Mouse (Mus musculus): ENCODE measurements around the gene Fgfr2.
"Not testable (repeated sequence)": the region's sequence is repeated elsewhere in the genome, so short reads cannot be mapped to it uniquely, and the experiment has no call there.

Fgfr2 gene

DNA sequence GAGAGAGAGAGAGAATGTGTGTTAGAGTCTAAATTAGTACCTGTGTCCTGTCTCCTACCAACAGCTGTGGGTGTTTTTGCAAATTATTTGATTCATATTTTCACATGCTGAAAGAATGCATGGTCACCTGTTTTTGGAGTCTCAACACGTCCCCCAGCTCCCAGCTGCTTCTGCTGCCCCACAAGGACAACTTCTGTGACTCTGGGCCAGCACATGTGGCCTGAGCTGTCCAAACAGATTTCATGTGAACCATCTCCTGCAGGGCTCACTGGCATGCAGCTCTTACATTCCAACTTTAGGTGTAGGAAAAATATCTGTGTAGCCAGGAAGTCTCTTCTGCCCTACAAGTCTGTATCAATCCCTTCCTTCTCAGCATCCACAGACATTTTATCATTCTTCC, 2494.5 kb downstream of the Fgfr2 start:
- no peak for DNase-seq (ENCODE audit: low spot score)

DNA sequence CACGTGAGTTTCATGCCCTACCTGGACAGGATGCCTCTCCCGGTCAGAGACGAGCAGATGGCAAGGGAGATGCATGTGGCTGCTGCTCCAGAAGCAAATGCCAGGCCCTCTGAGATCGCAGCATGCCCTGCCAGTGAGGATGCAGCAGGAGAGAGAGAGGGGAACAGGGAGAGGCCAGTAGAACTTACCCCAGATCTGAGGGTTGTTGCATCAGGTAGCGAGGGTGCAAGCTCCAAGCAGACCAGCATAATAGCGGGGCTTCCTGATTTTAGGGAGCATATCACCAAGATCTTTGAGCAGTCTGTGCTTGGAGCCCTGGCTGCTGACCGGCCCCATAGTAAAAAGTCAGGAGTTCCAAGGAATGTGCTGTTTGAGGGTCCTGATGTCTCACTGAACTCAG, 2497.8 kb downstream of the Fgfr2 start:
- DNase-seq (ENCODE audit: low spot score) = no peak

DNA sequence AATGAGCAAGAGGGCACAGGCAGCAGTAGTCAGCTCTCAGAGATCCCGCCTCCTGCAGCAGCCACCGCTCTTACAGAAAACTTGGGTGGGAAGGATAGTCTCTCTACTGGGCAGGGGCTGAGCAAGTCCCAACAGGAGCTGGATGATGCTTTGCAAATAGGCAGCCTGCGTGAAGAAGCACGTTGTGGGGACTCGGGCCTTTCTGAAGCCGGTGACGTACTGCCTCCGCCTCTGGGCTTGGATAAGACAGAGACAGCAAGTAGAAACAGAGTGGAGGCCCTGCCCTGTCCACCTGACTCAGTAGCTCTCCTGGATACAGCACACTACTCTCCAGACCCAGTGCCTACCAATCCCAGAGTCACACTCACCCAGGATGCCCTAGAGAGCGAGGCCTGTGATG, 2498.9 kb downstream of the Fgfr2 start:
- DNase-seq (ENCODE audit: low spot score) = no peak

DNA sequence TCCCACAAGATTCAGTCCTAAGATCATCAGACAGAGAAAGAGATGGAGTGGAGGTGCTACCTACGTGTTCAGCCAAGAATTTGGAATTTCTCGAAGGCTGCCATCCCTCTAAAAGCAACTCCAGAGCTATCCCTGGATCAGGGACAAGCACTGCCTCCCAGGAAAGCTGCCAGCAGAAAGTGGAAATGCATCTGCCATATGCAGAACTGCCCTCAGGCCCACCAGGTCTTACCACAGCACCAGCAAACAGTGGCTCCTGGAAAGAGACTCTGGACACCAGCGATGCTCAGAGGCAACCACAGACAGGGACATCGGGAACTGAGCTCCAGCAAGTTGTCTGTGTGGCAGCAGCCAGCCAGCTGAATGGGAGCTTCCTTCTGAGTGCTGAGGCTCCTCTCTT, 2500.8 kb downstream of the Fgfr2 start:
- DNase-seq (ENCODE audit: low spot score) = no peak

DNA sequence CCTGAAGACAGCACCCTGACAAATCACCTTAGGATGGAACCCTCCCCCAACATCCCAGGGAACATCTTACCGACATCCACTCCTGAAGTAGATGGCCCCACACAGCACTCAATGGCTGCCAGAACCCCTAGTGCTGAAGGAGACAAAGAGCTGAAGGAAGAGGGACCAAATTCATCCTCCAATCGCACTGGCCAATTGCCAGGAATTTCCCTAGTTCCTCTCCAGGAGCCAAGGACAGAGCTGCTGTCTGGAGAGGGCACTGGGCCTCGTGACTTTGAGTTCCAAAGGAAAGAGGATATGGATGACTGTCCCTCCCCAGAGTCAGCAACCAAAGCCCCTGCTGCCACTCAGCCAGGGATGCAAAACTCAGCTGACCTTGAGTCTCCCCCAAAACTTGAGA, 2501.2 kb downstream of the Fgfr2 start:
- DNase-seq (ENCODE audit: low spot score) = no peak

DNA sequence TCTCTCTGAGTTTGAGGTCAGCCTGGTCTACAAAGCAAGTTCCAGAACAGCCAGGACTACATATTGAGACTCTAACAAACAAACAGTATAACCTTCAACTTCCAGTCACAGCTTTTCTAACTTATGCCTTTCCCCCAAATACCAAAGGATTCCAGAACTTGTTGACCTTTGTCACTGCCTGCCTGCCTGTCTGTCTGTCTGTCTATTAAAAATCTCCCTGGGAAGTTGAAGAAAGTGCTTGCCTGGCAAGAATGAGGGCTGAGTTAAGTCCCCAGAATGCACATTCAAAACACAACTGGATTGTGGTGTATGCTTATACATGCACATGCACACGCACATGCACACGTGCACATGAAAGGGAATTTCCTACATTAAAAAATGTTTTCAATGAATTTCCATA, 2502.1 kb downstream of the Fgfr2 start:
- DNase-seq (ENCODE audit: low spot score) = no peak

DNA sequence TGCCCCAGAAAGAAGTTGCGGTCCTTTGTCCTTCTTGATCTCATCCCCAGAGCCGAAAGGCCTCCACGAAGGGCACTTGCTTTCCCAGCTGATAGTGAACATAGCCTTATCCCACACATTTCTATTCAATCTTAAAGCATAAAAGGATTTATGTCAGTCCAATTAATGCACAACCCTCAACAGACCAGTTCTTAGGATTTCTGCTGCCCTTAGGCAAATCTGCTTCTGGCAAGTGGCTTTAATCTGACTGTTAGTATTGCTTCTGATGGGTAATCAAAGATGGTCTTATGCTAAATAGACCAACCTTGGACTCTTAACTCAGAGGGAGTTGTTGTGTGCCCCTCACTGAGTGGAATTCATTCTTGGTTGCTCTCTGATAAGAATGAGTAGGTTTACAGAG, 2505.6 kb downstream of the Fgfr2 start:
- DNase-seq (ENCODE audit: low spot score) = no peak

DNA sequence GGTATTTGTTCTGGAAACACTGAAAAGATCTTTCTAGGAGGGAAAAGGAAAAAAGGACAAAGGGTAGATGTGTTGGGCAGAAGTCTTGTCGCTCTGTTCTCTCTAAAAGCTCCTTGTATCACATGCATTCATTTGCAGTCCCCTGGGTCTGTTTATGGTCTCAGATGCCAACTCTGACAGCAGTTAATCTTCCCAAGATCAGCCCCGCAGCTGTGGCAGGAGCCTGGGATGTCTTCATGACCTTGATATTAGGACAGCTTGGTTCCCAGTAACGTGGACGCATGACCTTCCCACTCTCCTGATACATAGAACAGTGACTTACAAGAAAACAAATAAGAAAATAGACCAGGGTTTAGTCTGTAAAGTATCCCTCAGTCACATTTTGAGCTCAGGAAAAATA, 2509.2 kb downstream of the Fgfr2 start:
- DNase-seq (ENCODE audit: low spot score) = no peak

DNA sequence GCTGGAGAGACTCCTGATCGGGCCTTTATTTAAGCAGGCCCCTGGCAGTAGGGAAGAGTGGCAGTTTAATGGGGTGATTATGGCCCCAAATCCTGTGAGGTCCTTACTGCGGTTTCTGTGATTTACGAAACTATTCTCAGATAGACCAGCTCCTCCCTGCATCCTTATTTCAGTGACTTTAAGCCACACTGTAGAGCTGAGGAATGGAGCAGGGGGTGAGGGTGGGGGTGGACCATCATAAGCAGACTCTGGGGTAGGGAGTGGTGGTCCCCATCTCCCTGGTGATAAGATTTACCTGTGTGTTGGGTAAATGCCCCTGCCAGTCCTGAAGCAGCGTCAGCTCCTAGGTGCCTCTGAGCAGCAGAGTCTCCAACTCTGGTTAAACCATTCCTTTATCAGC, 2516.2 kb downstream of the Fgfr2 start:
- no peak for DNase-seq (ENCODE audit: low spot score)

DNA sequence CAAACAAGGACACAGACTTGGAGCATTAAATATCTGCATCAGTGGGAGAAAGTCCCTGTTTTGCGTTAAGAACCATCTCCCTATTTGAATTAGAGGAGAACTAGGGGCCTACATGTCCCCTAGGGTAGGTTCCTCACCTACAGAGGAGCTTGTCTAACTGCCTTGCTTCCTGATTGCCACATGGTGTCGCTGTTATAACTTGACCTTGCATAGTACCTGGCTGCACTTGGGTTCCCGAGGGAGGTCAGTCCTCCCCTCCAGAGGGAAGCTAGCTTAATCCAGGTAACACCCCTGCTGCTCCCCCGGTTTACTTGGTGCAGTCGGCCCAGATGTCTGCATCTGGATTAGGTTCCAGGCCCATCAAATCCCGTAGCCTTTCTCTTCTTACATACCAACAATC, 2518.0 kb downstream of the Fgfr2 start:
- peak; percentile 26 for DNase-seq (ENCODE audit: low spot score)

DNA sequence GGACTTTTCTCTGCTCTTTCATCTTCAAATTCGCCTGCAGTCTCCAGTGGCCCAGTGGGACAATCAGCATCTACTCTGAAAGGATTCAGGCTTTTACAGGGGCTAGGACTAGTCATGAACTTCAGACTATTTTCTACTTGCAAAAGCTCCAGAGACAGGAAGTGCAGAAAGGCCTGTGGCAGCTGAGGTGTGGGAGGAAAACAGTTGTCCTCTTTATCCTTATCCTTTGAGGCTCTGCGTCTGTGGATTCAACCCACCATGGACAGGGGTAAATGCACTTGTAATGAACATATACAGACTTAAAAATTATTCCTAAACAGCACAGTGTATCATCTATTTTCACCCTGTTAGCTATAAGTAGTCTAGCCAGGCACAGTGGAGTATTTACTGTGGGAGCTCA, 2518.8 kb downstream of the Fgfr2 start:
- DNase-seq (ENCODE audit: low spot score) = no peak

DNA sequence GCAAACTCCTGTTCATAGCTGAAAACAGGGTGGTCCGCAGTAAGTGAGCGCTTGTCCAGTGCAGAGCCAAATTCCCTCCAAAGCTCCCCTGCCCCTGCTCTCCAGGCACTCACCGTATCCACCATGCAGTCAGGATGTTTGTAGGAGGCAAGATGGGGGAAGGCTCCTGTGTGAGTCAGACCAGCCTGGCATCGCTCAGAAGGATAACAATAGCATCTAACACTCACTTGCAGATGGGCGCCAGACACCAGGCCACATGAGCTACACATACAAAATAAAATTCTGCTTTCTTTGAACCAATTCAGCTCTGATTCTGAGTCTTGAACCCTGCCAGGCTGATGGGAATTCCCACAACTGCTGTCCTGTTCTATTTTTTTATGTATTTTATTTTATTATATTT, 2519.6 kb downstream of the Fgfr2 start:
- DNase-seq (ENCODE audit: low spot score) = no peak

DNA sequence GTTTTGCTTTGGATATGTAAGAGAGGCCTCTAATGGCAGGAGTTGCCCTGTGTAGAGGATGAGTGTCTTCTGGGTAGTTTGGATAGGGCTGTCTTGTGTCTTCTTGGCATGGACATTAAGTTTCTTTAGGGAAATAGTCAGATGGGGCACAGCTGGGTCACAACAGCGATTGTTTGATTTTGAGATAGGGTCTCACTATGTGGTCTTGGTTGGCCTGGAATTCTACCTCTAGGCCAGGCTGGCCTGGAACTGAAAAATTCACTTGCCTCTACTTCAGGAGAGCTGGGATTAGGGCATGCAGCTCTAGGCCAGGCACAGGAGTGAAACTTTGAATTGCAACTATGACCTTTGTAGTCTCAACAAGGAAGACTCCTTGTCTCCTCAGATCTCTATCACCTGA, 2520.3 kb downstream of the Fgfr2 start:
- no peak for DNase-seq (ENCODE audit: low spot score)

DNA sequence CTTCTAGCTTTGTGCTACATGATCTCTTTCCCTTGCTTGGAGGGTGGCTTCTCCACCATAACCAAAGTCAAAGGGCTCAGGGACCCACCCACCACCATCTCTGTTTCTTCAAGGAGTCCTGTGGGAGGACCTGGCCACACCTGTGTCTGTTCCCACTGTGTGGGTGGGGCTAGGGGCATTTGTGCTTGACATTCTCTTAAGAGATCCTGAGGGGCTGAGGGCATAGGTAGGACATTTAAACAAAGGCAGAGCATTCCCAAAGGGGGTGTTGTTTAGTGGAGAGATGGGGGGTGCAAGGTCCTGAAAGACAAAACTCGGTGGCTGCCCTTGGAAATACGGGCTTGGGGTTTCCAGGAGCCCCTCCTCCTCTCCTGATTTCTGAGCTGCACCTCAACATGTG, 2522.6 kb downstream of the Fgfr2 start:
- no peak for DNase-seq (ENCODE audit: low spot score)

DNA sequence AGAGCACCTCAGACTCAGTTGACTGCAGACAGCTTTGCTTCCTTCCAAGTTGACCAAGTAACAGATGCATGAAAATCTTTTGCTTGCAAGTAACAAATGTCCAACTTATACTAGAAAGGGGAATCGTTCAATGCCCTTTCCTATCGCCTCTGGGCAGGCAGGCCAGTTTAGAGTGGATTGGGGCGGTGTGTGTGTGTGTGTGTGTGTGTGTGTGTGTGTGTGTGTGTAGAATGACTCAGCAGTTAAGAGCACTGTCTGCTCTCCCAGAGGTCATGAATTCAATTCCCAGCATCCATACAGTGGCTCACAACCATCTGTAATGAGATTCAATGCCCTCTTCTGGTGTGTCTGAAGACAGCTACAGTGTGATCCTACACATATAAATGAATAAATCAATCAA, 2523.1 kb downstream of the Fgfr2 start:
- no peak for DNase-seq (ENCODE audit: low spot score)

DNA sequence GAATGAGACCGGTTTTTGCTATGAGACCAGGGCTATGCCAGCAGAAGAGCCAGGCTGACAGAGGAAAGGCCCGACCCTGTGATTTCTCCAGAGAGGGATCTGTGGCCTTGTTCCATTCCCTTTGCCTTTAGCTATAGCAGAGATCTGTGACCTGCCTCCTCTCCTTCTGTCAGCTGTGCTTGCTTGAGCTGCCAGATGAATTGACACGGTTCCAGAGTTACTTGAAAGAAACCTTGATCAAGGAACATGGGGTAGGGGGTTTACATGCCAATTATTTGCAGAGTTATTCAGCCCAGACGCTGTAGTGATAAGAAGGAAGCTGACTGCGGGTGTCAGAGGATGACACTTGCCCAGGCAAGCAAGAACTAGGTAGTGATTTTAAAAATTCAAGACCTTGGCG, 2525.6 kb downstream of the Fgfr2 start:
- no peak for DNase-seq (ENCODE audit: low spot score)

DNA sequence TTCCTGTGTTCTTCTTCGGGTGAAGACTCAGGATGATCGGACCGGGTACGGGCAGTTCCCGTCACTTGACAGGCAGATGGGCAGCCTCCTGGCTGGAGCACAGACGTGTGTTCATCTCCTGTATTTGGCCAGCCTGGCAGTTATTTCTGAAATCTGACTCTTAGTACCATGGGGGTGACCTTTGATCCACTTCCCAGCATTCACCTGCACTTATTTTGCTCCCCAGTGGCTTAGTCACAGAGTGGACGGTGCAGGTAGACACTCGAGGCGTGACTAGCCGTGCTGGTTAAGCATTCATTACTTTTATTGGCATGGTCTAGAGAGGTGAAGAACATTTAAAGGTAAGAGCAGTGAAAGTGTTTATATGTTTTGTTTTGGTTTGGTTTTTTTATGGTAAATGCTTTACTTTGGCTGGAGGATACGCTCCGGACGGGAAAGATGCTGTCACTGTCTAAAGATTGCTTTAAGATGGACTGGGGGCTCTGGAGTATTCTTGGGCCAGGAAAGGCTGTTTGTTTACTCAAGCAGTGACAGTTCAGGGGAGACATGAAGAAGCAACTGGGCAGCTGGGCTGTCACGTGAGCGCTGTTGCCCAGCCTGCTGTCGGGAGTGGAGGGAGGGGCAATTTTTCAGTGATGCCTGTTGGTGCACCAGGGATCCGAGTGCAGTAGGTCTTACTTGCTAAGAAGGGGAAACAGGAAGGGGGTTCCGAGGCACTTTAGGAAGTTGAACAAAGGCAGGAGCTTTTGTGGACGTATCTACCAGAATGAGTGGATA, 2526.9 kb downstream of the Fgfr2 start:
- DNase-seq (ENCODE audit: low spot score) = not testable (repeated sequence)

DNA sequence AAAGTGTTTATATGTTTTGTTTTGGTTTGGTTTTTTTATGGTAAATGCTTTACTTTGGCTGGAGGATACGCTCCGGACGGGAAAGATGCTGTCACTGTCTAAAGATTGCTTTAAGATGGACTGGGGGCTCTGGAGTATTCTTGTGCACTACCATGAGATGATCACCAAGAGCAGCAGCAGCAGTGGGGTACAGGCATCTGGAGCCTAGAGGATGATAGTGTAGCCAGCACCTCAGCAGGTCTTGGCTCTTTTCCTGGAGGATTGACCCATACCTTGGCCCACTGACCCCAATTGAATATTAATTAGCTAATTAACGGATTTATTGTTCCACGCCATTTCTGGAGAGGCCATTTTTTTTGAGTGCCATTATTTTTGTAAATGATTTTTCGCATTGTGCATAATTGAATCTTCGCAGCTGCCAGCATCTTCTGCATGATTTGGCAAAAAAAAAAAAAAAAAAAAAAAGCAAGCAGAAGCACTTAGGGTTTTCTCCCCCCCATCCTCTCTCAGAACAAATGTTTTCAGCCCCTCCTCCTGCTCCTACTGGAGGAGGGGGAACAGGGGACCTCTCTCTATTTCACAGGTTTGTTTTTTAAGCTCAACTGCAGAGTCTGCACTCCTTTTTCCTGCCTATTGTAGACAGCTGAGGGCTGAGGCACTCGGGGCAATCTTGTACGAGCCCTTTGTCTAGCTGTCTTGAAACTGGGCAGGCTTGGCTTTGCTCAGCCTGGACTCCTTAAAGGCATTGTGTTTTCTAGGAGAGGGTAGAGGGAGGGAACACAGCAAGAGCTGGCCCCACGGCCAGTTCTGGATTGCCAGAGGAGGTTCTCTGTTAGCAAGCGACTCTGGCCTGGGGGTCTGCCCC, 2529.5 kb downstream of the Fgfr2 start:
- DNase-seq (ENCODE audit: low spot score) = not testable (repeated sequence)

DNA sequence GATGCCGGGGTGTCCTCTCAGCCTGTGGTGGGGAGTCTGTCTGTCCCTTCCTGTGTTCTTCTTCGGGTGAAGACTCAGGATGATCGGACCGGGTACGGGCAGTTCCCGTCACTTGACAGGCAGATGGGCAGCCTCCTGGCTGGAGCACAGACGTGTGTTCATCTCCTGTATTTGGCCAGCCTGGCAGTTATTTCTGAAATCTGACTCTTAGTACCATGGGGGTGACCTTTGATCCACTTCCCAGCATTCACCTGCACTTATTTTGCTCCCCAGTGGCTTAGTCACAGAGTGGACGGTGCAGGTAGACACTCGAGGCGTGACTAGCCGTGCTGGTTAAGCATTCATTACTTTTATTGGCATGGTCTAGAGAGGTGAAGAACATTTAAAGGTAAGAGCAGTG, 2530.2 kb downstream of the Fgfr2 start:
- not testable (repeated sequence) for DNase-seq (ENCODE audit: low spot score)

DNA sequence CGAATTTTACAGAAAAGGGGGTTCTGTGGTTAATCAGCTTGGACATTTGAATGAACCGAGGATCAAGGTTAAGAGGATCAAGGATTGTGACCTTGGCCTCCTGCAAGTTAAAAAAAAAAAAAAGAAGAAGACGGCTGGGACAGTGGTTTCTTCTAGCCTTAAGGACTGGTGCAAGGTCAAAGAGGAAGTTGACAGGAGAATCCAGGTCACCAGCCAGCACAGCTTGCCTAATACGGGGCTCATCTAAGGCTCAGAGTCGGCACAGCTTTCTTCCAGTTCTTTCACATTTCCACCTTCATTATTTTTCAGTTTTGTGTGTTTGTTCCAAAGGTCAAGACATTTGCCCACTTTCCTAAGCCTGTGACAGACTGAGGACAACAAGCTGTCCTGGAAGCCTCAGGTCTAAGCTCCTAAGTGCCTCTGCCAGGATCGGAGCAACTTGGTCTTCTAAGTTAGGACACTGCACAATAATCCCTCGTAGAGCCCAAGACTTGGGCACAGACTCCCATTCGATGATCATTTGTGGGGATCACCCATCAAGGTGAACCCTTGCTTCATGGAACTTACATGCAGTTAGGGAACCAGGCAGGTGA, 2532.2 kb downstream of the Fgfr2 start:
- no peak for DNase-seq (ENCODE audit: low spot score)

DNA sequence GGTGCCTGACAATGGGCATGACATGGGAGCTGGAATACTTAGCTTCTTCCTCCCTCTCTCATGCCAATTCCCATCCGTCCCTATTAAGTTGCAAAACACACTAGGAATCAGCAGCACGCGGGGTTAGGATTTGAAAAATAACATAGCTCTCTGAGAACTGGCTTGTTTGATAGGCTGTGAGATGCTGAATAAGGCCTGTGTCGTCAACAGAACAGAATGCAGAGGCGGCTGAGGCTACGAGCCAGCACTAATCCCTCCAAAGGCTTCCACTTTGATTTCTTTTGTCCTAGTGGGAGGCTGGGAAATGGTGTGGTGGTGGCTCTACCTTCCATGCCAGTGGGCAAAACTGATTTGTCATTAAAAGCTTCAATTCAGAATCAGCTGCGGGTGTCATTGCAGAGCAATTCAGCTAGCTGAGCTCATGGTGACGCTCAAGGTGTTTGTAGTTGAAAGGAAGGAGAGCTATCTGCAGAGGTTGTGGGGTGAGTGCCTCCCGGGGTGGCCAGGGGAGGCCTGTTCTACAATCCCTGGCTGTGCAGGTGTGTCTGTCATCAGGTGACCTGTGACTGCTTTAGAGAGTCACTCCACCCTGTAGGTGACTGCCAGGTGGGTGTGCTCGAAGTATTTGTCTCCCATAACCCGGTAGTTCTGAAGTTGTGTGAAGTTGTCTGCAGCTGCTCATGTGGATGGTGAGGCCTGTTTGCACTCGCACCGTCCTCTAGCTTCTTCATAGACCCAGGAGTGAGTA, 2532.9 kb downstream of the Fgfr2 start:
- DNase-seq (ENCODE audit: low spot score) = peak; percentile 57

DNA sequence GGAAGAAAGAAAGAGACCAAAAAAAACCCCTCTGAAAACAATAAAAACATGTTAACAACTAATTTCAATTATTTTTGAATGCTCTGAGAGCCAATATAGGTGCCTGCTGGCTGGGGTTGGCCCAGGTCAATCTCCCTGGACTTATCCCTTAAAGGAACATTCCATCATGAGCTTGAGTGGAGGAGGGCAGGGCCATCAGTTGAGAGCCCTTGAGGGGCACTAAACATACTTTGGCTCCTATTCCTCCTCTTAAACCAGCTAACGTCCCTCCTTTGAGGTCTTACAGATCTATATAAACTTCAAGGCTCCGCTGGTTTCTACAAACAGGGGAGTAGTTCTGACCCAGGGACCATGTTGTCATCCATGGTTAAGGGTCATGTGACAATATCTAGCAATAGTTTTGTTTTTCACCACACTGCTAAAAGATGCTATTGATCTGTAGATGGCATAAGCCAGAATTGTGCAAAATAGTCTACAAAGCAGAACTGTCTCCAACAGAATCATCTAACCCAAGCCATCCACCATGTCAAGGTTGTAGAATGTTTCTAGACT, 2536.6 kb downstream of the Fgfr2 start:
- DNase-seq (ENCODE audit: low spot score) = peak; percentile 82

Measured in lung, postnatal 25 days (tissue).